Mouse (Mus musculus) heart, postnatal 4 days (tissue): Measurements from ENCODE around the gene Gm7029. TPM values are rescaled to one million over a fixed set of nuclear protein-coding genes. Genes with fewer than 3 reads are reported as not detected.
"Not testable (repeated sequence)": the region's sequence is repeated elsewhere in the genome, so short reads cannot be mapped to it uniquely, and the experiment has no call there.

Source experiments
- DNase-seq: peaks from one replicate; pipeline ENCODE4 v3.0.0; 2021
- total RNA-seq, 2 experiments: library from RNA; stranded (reverse); gene quantifications; 2 replicates each; pipeline ENCODE4 v1.2.3; 2021

The Gm7029 gene
- total RNA-seq, 2 experiments from 2014 or later = not detected

- DNase-seq = no peak
Observed at GRCm38 (mm10) chr17:33892429-33892828, 18.8 kb downstream of the Gm7029 start.

- DNase-seq = not testable (repeated sequence)
Observed at GRCm38 (mm10) chr17:33893011-33893410, 19.4 kb downstream of the Gm7029 start.

GRCm38 (mm10) chr17:33897114-33897794 lies 23.6 kb downstream of the Gm7029 start:
- peak; percentile 34 for DNase-seq

GRCm38 (mm10) chr17:33898193-33898592 lies 24.6 kb downstream of the Gm7029 start:
- not testable (repeated sequence) for DNase-seq

- DNase-seq = no peak
Observed at GRCm38 (mm10) chr17:33899642-33900041, 26.0 kb downstream of the Gm7029 start.

- DNase-seq = no peak
Observed at GRCm38 (mm10) chr17:33900281-33900988, 26.8 kb downstream of the Gm7029 start.

GRCm38 (mm10) chr17:33900989-33901314 lies 27.3 kb downstream of the Gm7029 start:
- DNase-seq = no peak

- DNase-seq = no peak
Observed at GRCm38 (mm10) chr17:33901653-33902052, 28.0 kb downstream of the Gm7029 start.

GRCm38 (mm10) chr17:33902079-33902478 lies 28.4 kb downstream of the Gm7029 start:
- DNase-seq = no peak

GRCm38 (mm10) chr17:33902491-33902890 lies 28.9 kb downstream of the Gm7029 start:
- DNase-seq = no peak

GRCm38 (mm10) chr17:33903911-33904651 lies 30.4 kb downstream of the Gm7029 start:
- not testable (repeated sequence) for DNase-seq

GRCm38 (mm10) chr17:33904835-33905234 lies 31.2 kb downstream of the Gm7029 start, which contains the start of gene Platr17:
Gene Platr17 (plus strand): TSS chr17:33905135.
- not testable (repeated sequence) for DNase-seq

GRCm38 (mm10) chr17:33908331-33909076 lies 34.9 kb downstream of the Gm7029 start:
- peak; percentile 59 for DNase-seq

GRCm38 (mm10) chr17:33909077-33909868 lies 35.6 kb downstream of the Gm7029 start, which contains the start of gene Daxx:
Gene Daxx (plus strand): TSS chr17:33909414.
- DNase-seq = peak; percentile 99

GRCm38 (mm10) chr17:33909869-33910250 lies 36.2 kb downstream of the Gm7029 start:
- peak; percentile 46 for DNase-seq

GRCm38 (mm10) chr17:33910346-33911051 lies 36.9 kb downstream of the Gm7029 start:
- no peak for DNase-seq

GRCm38 (mm10) chr17:33911052-33911812 lies 37.6 kb downstream of the Gm7029 start:
- no peak for DNase-seq

GRCm38 (mm10) chr17:33911813-33912414 lies 38.3 kb downstream of the Gm7029 start:
- no peak for DNase-seq

GRCm38 (mm10) chr17:33913264-33913663 lies 39.6 kb downstream of the Gm7029 start:
- no peak for DNase-seq

- no peak for DNase-seq
Observed at GRCm38 (mm10) chr17:33913905-33914304, 40.3 kb downstream of the Gm7029 start.
